Mouse (Mus musculus) midbrain, embryonic 14.5 days (tissue): ENCODE data around the gene Ndufs5. TPM values are rescaled to one million over a fixed set of nuclear protein-coding genes. Genes with fewer than 3 reads are reported as not detected.

ENCODE experiments used
- ATAC-seq: fragments of 200-750 bp; cut with Nextera tagmentation; 2 replicates; pipeline ENCODE4 v1.8.0; 2017; ENCODE audit warnings: moderate number of reproducible peaks, moderate library complexity; ENCODE audit not compliant: low FRiP score, low TSS enrichment
- DNase-seq: peaks from one replicate; pipeline ENCODE4 v3.0.0-alpha.2; 2015
- H3K27ac ChIP-seq: fragments of 300-500 bp; sonication (generic); replicated peaks from 2 replicates; pipeline ENCODE4 v1.5.1; 2014; ENCODE audit warnings: mild to moderate bottlenecking, low read depth, low read length, moderate library complexity
- H3K27me3 ChIP-seq: fragments of 300-500 bp; sonication (generic); 2 replicates; pipeline ENCODE4 v1.6.1; 2014; ENCODE audit warnings: low read length, control low read depth, mixed read lengths; ENCODE audit not compliant: control insufficient read depth, insufficient read depth
- H3K36me3 ChIP-seq: fragments of 300-500 bp; sonication (generic); 2 replicates; pipeline ENCODE4 v1.6.1; 2014; ENCODE audit warnings: low read length, control low read depth; ENCODE audit not compliant: control insufficient read depth, insufficient read depth
- H3K4me1 ChIP-seq: fragments of 300-500 bp; sonication (generic); 2 replicates; pipeline ENCODE4 v1.6.1; 2014; ENCODE audit warnings: mild to moderate bottlenecking, antibody characterized with exemption, low read length, control low read depth; ENCODE audit not compliant: control insufficient read depth, insufficient read depth
- H3K4me2 ChIP-seq: fragments of 300-500 bp; sonication (generic); 2 replicates; pipeline ENCODE4 v1.6.1; 2014; ENCODE audit warnings: mild to moderate bottlenecking, low read length, moderate library complexity
- H3K4me3 ChIP-seq: fragments of 300-500 bp; sonication (generic); replicated peaks from 2 replicates; pipeline ENCODE4 v1.5.1; 2014; ENCODE audit warnings: low read depth, low read length
- H3K9ac ChIP-seq: fragments of 300-500 bp; sonication (generic); replicated peaks from 2 replicates; pipeline ENCODE4 v1.6.1; 2014; ENCODE audit warnings: mild to moderate bottlenecking, low read length, moderate library complexity
- H3K9me3 ChIP-seq: fragments of 300-500 bp; sonication (generic); 2 replicates; pipeline ENCODE4 v1.6.1; 2016; ENCODE audit warnings: low read length, control low read depth, mixed read lengths; ENCODE audit not compliant: control insufficient read depth
- WGBS: fragments of 180-500 bp; shearing (Covaris S2); extraction: QIAGEN DNeasy Blood & Tissue Kit; methylation state at CpG from one replicate; pipeline ENCODE4 v1.1.7; 2014; 5-methylcytosine and 5-hydroxymethylcytosine counted together
- polyA plus RNA-seq: library from polyadenylated mRNA; unstranded; fragments of >200 nt; fragmentation: Nextera tagmentation; extraction: Ambion mirVana; gene quantifications from 2 replicates; pipeline ENCODE4 v1.2.1, GENCODE M21; 2014

Gene Ndufs5
- polyA plus RNA-seq, 1 experiment from 2014 or later = 428 TPM

DNA sequence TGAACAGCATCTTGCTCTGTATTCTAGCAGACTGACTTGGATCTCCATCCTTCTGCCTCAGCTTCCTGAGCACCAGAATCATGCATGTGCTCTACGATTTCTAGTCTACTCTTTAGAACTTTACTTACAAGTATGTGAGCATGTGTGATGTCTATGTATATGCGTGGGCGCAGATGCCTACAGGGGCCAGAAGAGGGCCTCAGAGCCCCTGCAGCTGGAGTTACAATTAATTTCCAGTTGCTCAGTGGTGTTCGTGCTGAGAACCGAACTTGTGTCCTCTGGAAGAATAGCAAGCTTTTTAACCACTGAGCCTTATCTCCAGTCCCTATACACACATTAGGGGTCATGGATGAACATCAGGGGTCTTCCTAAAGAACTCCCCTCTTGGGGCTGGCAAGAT, 10.7 kb downstream of the Ndufs5 start:
- Histone ChIP-seq H3K36me3 (peaks cover 4% of the 10 kb centered on the region; the same call in 1 of the 2 replicates), H3K27ac (no peak overlapping the region), H3K4me2 (no peak overlapping the region), H3K4me3 (no peak overlapping the region), H3K9me3 (no peaks in the 10 kb centered on the region), H3K9ac (no peak overlapping the region), H3K27me3 (no peaks in the 10 kb centered on the region), H3K4me1 (no peaks in the 10 kb centered on the region)
- ATAC-seq (no peak), DNase-seq (no peak)
- WGBS = 96% methylated on average over 5 of the region's 5 CpGs

DNA sequence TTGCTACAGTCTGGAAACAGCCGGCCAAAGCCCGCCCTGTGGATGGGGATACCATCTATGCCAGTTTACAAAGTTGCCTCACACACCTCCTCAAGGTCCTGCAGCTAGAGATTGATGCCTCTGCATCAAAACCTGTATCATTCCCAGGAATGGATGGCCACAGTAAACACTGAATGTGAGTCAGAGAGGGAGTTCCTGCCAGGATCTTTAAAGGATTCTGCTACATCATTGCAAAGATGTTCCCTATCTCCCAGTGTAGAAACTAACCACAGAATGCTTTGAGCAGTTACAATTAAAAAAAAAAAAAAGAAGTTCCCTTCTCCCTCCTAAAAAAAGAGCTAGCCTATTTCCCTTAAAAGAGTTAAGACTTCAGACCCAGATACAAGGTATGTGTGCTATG, 12.7 kb downstream of the Ndufs5 start:
- Histone ChIP-seq H3K9me3 (no peaks in the 10 kb centered on the region), H3K9ac (no peak overlapping the region), H3K4me2 (no peak overlapping the region), H3K4me3 (no peak overlapping the region), H3K36me3 (no peaks in the 10 kb centered on the region), H3K4me1 (no peaks in the 10 kb centered on the region), H3K27ac (no peak overlapping the region), H3K27me3 (no peaks in the 10 kb centered on the region)
- DNase-seq = no peak
- no peak for ATAC-seq
- WGBS = 93% methylated on average over 2 of the region's 2 CpGs

DNA sequence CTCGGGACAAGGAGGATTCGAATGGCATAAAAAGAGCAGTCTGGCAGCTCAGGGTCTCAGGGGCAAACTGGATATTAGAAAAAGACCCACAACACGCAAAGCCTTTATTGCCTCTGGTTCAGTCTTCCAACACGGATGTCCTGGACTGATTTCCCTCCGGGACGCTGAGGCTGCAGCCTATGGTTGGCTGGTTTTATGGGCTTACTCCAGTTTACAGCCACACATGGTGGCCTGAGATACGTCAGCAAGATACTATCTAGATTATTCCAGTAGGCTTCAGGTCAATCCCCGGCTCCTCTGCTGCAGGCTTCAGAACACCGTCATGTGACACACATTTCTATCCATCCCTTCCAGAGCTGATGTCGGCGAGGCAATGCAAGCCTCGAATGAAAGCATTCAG, 24.6 kb downstream of the Ndufs5 start:
- DNase-seq = no peak
- no peaks in the 10 kb centered on the region for H3K4me1 ChIP-seq
- no peaks in the 10 kb centered on the region for H3K27me3 ChIP-seq
- H3K36me3 ChIP-seq = no peaks in the 10 kb centered on the region
- no peak overlapping the region for H3K9ac ChIP-seq
- no peak overlapping the region for H3K4me2 ChIP-seq
- 79% methylated on average over 12 of the region's 12 CpGs for WGBS
- no peak overlapping the region for H3K27ac ChIP-seq
- ATAC-seq = no peak
- H3K4me3 ChIP-seq = no peak overlapping the region
- H3K9me3 ChIP-seq = no peaks in the 10 kb centered on the region

DNA sequence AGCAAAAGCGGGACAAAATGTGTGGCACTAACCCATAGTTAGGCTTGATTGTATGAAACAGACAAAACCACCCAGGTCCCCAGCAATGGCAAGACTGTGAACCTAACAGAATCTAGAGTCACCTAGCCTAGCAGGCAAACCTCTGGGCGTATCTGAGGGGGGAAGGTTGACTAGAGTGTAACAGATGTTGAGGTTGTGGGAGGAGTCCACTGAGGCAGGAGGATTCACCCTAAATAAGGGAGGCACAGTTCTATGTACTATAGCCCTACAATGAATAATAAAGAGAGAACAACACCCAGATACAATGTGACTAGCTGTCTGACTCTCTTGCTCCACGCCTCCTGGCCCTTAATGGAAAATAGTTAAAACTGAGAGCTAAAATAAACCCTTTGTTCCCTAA, 25.9 kb downstream of the Ndufs5 start:
- no peak for DNase-seq
- WGBS = 87% methylated on average over 3 of the region's 3 CpGs
- Histone ChIP-seq H3K4me1 (no peaks in the 10 kb centered on the region), H3K9ac (no peak overlapping the region), H3K36me3 (no peaks in the 10 kb centered on the region), H3K27me3 (no peaks in the 10 kb centered on the region), H3K27ac (no peak overlapping the region), H3K4me2 (no peak overlapping the region), H3K4me3 (no peak overlapping the region), H3K9me3 (no peaks in the 10 kb centered on the region)
- no peak for ATAC-seq

GRCm38 (mm10) chr4:123690311-123690710, 27.7 kb downstream of the Ndufs5 start:
- WGBS = 78% methylated on average over 10 of the region's 10 CpGs
- Histone ChIP-seq H3K9ac (no peak overlapping the region), H3K9me3 (no peaks in the 10 kb centered on the region), H3K4me2 (no peak overlapping the region), H3K4me1 (peaks cover 10% of the 10 kb centered on the region), H3K27ac (no peak overlapping the region), H3K36me3 (no peaks in the 10 kb centered on the region), H3K27me3 (no peaks in the 10 kb centered on the region), H3K4me3 (no peak overlapping the region)
- no peak for DNase-seq
- ATAC-seq = no peak

- WGBS = under 1% methylated on average over 70 of the region's 89 CpGs
- DNase-seq = peak; percentile 82
- Histone ChIP-seq H3K4me2 (peak overlapping the region; percentile 85), H3K27me3 (no peaks in the 10 kb centered on the region), H3K9me3 (no peaks in the 10 kb centered on the region), H3K9ac (peak overlapping the region; percentile 98), H3K4me3 (peak overlapping the region; percentile 91), H3K27ac (peak overlapping the region; percentile 93), H3K4me1 (peaks cover 18% of the 10 kb centered on the region), H3K36me3 (peaks cover 17% of the 10 kb centered on the region)
- peak; percentile 75 for ATAC-seq
Observed at GRCm38 (mm10) chr4:123687025-123687781, 30.8 kb downstream of the Ndufs5 start.

DNA sequence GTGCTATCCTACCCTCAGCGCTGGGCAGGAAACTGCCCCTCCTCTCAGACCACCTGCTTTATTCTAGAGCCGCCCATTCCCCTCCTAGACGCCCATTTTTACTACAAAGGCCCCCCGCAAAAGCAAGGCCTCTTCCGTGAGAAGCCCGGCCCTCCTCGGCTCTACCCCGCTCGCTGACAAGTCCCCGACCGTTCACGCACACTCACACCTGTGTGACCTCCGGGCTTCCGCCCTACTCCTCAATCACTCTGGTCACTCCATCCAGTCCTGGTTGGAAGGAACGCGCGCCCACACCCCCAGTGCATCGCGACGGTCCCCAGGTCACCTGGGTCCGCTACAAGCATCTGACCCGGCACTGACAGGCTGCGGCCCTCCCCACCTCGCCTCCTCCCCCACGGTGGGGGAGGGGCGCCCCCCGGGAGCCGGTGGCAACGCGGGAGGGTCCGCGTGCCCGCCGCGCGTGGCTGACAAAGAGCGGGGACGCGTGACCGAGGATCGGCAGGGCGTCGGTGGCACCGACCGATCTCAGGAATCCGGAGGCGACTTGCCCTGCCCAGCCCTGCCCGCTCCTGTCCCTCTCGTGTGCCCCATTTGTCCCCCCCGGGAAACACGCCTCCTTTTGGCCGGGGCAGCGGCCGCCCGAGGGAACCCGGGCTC, 31.5 kb downstream of the Ndufs5 start:
- no peaks in the 10 kb centered on the region for H3K27me3 ChIP-seq
- ATAC-seq = peak; percentile 55
- H3K4me2 ChIP-seq = peak overlapping the region; percentile 85
- H3K36me3 ChIP-seq = peaks cover 20% of the 10 kb centered on the region
- H3K27ac ChIP-seq = peak overlapping the region; percentile 93
- peak overlapping the region; percentile 91 for H3K4me3 ChIP-seq
- peaks cover 18% of the 10 kb centered on the region for H3K4me1 ChIP-seq
- peak overlapping the region; percentile 98 for H3K9ac ChIP-seq
- peak; percentile 75 for DNase-seq
- no peaks in the 10 kb centered on the region for H3K9me3 ChIP-seq
- WGBS = 0% methylated on average over 56 of the region's 56 CpGs

- H3K4me3 ChIP-seq = peak overlapping the region; percentile 91
- DNase-seq = peak; percentile 39
- no peaks in the 10 kb centered on the region for H3K9me3 ChIP-seq
- no peak for ATAC-seq
- peak overlapping the region; percentile 98 for H3K9ac ChIP-seq
- H3K27me3 ChIP-seq = no peaks in the 10 kb centered on the region
- H3K36me3 ChIP-seq = peaks cover 27% of the 10 kb centered on the region
- peak overlapping the region; percentile 85 for H3K4me2 ChIP-seq
- H3K4me1 ChIP-seq = peaks cover 18% of the 10 kb centered on the region
- 39% methylated on average over 8 of the region's 8 CpGs for WGBS
- peak overlapping the region; percentile 93 for H3K27ac ChIP-seq
Observed at GRCm38 (mm10) chr4:123685506-123686242, 32.3 kb downstream of the Ndufs5 start.
